9 mouse cellular contexts compared by ENCODE assay signal in the genomic region with DNA sequence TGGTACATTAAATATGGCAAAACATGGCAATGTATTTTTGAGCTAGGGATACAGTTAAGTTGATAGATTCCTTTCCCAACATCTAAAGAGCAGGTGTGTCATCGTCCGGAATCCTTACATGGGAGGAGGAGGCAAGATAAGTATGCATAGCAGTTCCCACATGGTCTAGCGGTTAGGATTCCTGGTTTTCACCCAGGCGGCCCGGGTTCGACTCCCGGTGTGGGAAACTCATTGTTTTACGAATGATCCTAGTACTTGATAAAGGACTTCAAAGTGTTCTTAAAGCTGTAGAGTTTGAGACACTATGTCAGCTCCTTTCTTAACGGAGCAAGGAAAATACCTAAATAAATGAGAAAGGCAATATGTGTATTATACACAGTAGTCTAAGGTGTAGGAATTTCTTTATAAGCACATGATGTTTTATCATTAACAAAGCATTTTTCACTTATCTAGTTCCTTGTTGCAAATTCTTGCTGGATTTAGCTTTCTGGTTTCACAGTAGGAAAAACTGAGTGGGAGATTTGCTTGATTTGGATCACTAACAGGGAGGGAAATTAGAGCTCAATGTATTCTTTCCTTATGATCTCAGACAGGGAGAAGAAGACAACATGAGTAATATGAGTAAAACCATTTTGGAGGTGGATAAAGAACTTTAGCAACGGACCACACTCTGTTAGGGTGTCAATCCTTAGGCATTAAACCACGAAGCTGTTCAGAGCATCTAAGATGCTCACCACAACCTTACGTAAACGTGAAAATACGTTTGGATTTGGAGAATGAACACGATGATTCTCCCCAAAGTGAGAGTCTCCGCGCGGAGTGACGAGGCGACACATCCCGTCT. TPM values are rescaled to one million over a fixed set of nuclear protein-coding genes. Genes with fewer than 3 reads are reported as not detected.
DNase-seq lines count a peak whose midpoint lies in the region; ATAC-seq and TF ChIP-seq lines count a peak whose summit lies in the region.
"Had no signal": no experiment of that assay in that cellular context is flagged by ENCODE, and none has a peak within 500 bp of the region (broad histone marks: within the 10 kb centered on the region; RNA-seq: fewer than 3 reads in every experiment).

No protein-coding gene starts in this region.

- no peaks in the 10 kb centered on the region for H3K9me3 ChIP-seq in forebrain, embryonic 11.5 days (ENCODE audit: control insufficient read depth, low read length)
- no peaks in the 10 kb centered on the region for H3K9me3 ChIP-seq in heart, postnatal 0 days (replicated peaks; ENCODE audit: control insufficient read depth, low read length)
- no peaks in the 10 kb centered on the region for H3K9me3 ChIP-seq in liver, embryonic 14.5 days (ENCODE audit: control insufficient read depth, low read length)
- H3K9me3 ChIP-seq in neural tube, embryonic 13.5 days: no peaks in the 10 kb centered on the region

- H3K9ac ChIP-seq in forebrain, embryonic 11.5 days (ENCODE audit: low read length): peak overlapping the region; percentile 63
- peak overlapping the region; percentile 41 for H3K9ac ChIP-seq in heart, postnatal 0 days (replicated peaks; ENCODE audit: low read depth, low read length)
- peak overlapping the region; percentile 73 for H3K9ac ChIP-seq in liver, embryonic 14.5 days (replicated peaks)
- peak overlapping the region; percentile 74 for H3K9ac ChIP-seq in neural tube, embryonic 13.5 days

- H3K27me3 ChIP-seq in forebrain, embryonic 11.5 days (ENCODE audit: control insufficient read depth, insufficient read depth, low read length): no peaks in the 10 kb centered on the region; the same call in 1 of the 2 replicates
- no peaks in the 10 kb centered on the region for H3K27me3 ChIP-seq in heart, postnatal 0 days (ENCODE audit: control insufficient read depth, insufficient read depth, low read length)
- H3K27me3 ChIP-seq in liver, embryonic 14.5 days (ENCODE audit: control insufficient read depth, insufficient read depth, low read length): no peaks in the 10 kb centered on the region
- peaks cover 20% of the 10 kb centered on the region; the same call in 1 of the 2 replicates for H3K27me3 ChIP-seq in neural tube, embryonic 13.5 days

- H3K27ac ChIP-seq in forebrain, embryonic 11.5 days (ENCODE audit: low read depth, low read length): no peak overlapping the region
- H3K27ac ChIP-seq in heart, postnatal 0 days (ENCODE audit: low read depth): no peak overlapping the region
- peak overlapping the region; percentile 61 for H3K27ac ChIP-seq in liver, embryonic 14.5 days
- no peak overlapping the region for H3K27ac ChIP-seq in neural tube, embryonic 13.5 days (replicated peaks)

- no peaks in the 10 kb centered on the region for H3K36me3 ChIP-seq in forebrain, embryonic 11.5 days (ENCODE audit: control insufficient read depth, insufficient read depth, low read length)
- no peaks in the 10 kb centered on the region for H3K36me3 ChIP-seq in heart, postnatal 0 days (replicated peaks; ENCODE audit: control insufficient read depth, insufficient read depth, low read length)
- H3K36me3 ChIP-seq in liver, embryonic 14.5 days (replicated peaks; ENCODE audit: control insufficient read depth, insufficient read depth, low read depth): no peaks in the 10 kb centered on the region
- H3K36me3 ChIP-seq in neural tube, embryonic 13.5 days: no peaks in the 10 kb centered on the region

- H3K4me3 ChIP-seq in forebrain, embryonic 11.5 days (ENCODE audit: low read depth, low read length): peak overlapping the region; percentile 54
- peak overlapping the region; percentile 59 for H3K4me3 ChIP-seq in heart, postnatal 0 days (ENCODE audit: low read depth, low read length)
- peak overlapping the region; percentile 66 to 89 for H3K4me3 ChIP-seq in liver, embryonic 14.5 days (ENCODE audit: insufficient read depth in 1 of 2, low read depth in 2 of 2, low read length in 2 of 2)
- peak overlapping the region; percentile 55 for H3K4me3 ChIP-seq in neural tube, embryonic 13.5 days

- ATAC-seq in forebrain, embryonic 11.5 days (replicated peaks; ENCODE audit: low FRiP score): peak; percentile 67
- ATAC-seq in heart, postnatal 0 days (ENCODE audit: insufficient read depth, low read depth): peak; percentile 11; the same call in 1 of the 2 replicates
- ATAC-seq in liver, embryonic 14.5 days (ENCODE audit: insufficient read depth): peak; percentile 30
- ATAC-seq in neural tube, embryonic 13.5 days (ENCODE audit: low read depth): peak; percentile 66

- TF ChIP-seq EP300 in heart, postnatal 0 days (IDR thresholded peaks at IDR 0.05; ENCODE audit: low read depth): no peak
- no peak for TF ChIP-seq EP300 in liver, embryonic 14.5 days (IDR thresholded peaks at IDR 0.05; ENCODE audit: low read depth)

- under 1% methylated on average over 21 of the region's 21 CpGs for WGBS in forebrain, embryonic 11.5 days
- WGBS in heart, postnatal 0 days: 2% methylated on average over 21 of the region's 21 CpGs
- WGBS in liver, embryonic 14.5 days (ENCODE audit: insufficient replicate concordance): under 1% methylated on average over 21 of the region's 21 CpGs
- WGBS in neural tube, embryonic 13.5 days: under 1% methylated on average over 21 of the region's 21 CpGs

- peak; percentile 87 for DNase-seq in ES-CJ7 (ENCODE audit: low read depth, low spot score)
- peak; percentile 85 for DNase-seq in c-Kit-positive CD71-positive TER-119-negative erythroid progenitor cells, embryonic 14.5 days (ENCODE audit: low read depth)
- DNase-seq in forebrain, embryonic 11.5 days (ENCODE audit: low spot score): peak; percentile 93
- DNase-seq in heart, postnatal 0 days (ENCODE audit: low spot score): no peak
- peak; percentile 52 to 75 for DNase-seq in kidney, postnatal 36 days
- DNase-seq in liver, embryonic 14.5 days (ENCODE audit: low read depth in 3 of 3, low spot score in 3 of 3): peak in 2 of 3 experiments; percentile 69 to 82
- peak; percentile 61 for DNase-seq in testis, postnatal 14 days (ENCODE audit: low spot score)

- no peak for TF ChIP-seq CTCF in heart, postnatal 0 days (IDR thresholded peaks at IDR 0.05; ENCODE audit: low read depth)
- TF ChIP-seq CTCF in liver, embryonic 14.5 days (IDR thresholded peaks at IDR 0.05; ENCODE audit: low read depth): no peak

- peak overlapping the region; percentile 73 for H3K4me2 ChIP-seq in forebrain, embryonic 11.5 days (ENCODE audit: low read depth, low read length, severe bottlenecking)
- peak overlapping the region; percentile 77 for H3K4me2 ChIP-seq in heart, postnatal 0 days (ENCODE audit: low read depth, low read length)
- peak overlapping the region; percentile 79 for H3K4me2 ChIP-seq in liver, embryonic 14.5 days (ENCODE audit: low read depth)
- peak overlapping the region; percentile 73 for H3K4me2 ChIP-seq in neural tube, embryonic 13.5 days

- no peaks in the 10 kb centered on the region; the same call in 1 of the 2 replicates for H3K4me1 ChIP-seq in forebrain, embryonic 11.5 days (replicated peaks; ENCODE audit: control insufficient read depth, insufficient read depth, low read length)
- peaks cover 17% of the 10 kb centered on the region for H3K4me1 ChIP-seq in heart, postnatal 0 days (ENCODE audit: control insufficient read depth, insufficient read depth)
- peaks cover 25 to 37% of the 10 kb centered on the region in 2 experiments for H3K4me1 ChIP-seq in liver, embryonic 14.5 days (replicated peaks; ENCODE audit: control insufficient read depth in 2 of 2, insufficient read depth in 2 of 2, low read length in 1 of 2)
- peaks cover 22% of the 10 kb centered on the region for H3K4me1 ChIP-seq in neural tube, embryonic 13.5 days (replicated peaks)

RNA-seq across cellular contexts. Expression of a gene that starts 2.1 kb away (rescaled TPM):
- polyA plus RNA-seq in forebrain, embryonic 11.5 days (2014; fragmentation: Nextera tagmentation; extraction: Ambion mirVana): 0.17 and 0.19 TPM in 2 replicates
- 0.27 TPM in 1 of 2 replicates, not detected in the other for total RNA-seq in heart, postnatal 0 days (2014; rRNA removed; ENCODE audit: low replicate concordance)
- 0.14 and 0.18 TPM in 2 replicates for polyA plus RNA-seq in heart, postnatal 0 days (2015; fragmentation: Nextera tagmentation; extraction: Ambion mirVana)
- 1.5 and 2.1 TPM in 2 replicates for polyA plus RNA-seq in liver, embryonic 14.5 days (2012; rRNA removed)
- 1.5 and 1.8 TPM in 2 replicates for polyA plus RNA-seq in liver, embryonic 14.5 days (2014; fragmentation: Nextera tagmentation; extraction: Ambion mirVana)
- polyA plus RNA-seq in neural tube, embryonic 13.5 days (2015; fragmentation: Nextera tagmentation; extraction: Ambion mirVana): 0.07 TPM in 1 of 2 replicates, not detected in the other

RNA-seq across cellular contexts. Expression of a gene that starts 25.1 kb away (rescaled TPM):
- polyA plus RNA-seq in forebrain, embryonic 11.5 days (2014; fragmentation: Nextera tagmentation; extraction: Ambion mirVana): 0.48 and 0.59 TPM in 2 replicates
- not detected in 2 replicates for total RNA-seq in heart, postnatal 0 days (2014; rRNA removed; ENCODE audit: low replicate concordance)
- 0.04 and 0.15 TPM in 2 replicates for polyA plus RNA-seq in heart, postnatal 0 days (2015; fragmentation: Nextera tagmentation; extraction: Ambion mirVana)
- 0.01 TPM in 1 of 2 replicates, not detected in the other for polyA plus RNA-seq in liver, embryonic 14.5 days (2012; rRNA removed)
- not detected in 2 replicates for polyA plus RNA-seq in liver, embryonic 14.5 days (2014; fragmentation: Nextera tagmentation; extraction: Ambion mirVana)
- polyA plus RNA-seq in neural tube, embryonic 13.5 days (2015; fragmentation: Nextera tagmentation; extraction: Ambion mirVana): 0.12 and 0.21 TPM in 2 replicates
- polyA plus RNA-seq: gonadal fat pad, adult 2 months had no signal

RNA-seq across cellular contexts. Expression of a gene that starts 39.9 kb away (rescaled TPM):
- polyA plus RNA-seq in forebrain, embryonic 11.5 days (2014; fragmentation: Nextera tagmentation; extraction: Ambion mirVana): 13.0 and 13.5 TPM in 2 replicates
- total RNA-seq in heart, postnatal 0 days (2014; rRNA removed; ENCODE audit: low replicate concordance): 6.7 and 7.4 TPM in 2 replicates
- polyA plus RNA-seq in heart, postnatal 0 days (2015; fragmentation: Nextera tagmentation; extraction: Ambion mirVana): 6.8 and 7.2 TPM in 2 replicates
- 2.4 and 4.0 TPM in 2 replicates for polyA plus RNA-seq in liver, embryonic 14.5 days (2012; rRNA removed)
- polyA plus RNA-seq in liver, embryonic 14.5 days (2014; fragmentation: Nextera tagmentation; extraction: Ambion mirVana): 5.2 and 5.3 TPM in 2 replicates
- polyA plus RNA-seq in neural tube, embryonic 13.5 days (2015; fragmentation: Nextera tagmentation; extraction: Ambion mirVana): 9.5 and 10.3 TPM in 2 replicates

Comparison
In these comparisons a context has a peak if more than half of its experiments do, and no peak if none do; other contexts are left out.
1. ATAC-seq: peak in every context shown above with its lines; median percentile 67 in forebrain, embryonic 11.5 days; 66 in neural tube, embryonic 13.5 days; 30 in liver, embryonic 14.5 days; 11 in heart, postnatal 0 days.